Mouse (Mus musculus): Measurements from ENCODE around the gene Jazf1. TPM values are rescaled to one million over a fixed set of nuclear protein-coding genes. Genes with fewer than 3 reads are reported as not detected.

Jazf1 gene
- total and polyA plus RNA-seq, 2 experiments from 2014 or later: 35.2 to 56.1 TPM

DNA sequence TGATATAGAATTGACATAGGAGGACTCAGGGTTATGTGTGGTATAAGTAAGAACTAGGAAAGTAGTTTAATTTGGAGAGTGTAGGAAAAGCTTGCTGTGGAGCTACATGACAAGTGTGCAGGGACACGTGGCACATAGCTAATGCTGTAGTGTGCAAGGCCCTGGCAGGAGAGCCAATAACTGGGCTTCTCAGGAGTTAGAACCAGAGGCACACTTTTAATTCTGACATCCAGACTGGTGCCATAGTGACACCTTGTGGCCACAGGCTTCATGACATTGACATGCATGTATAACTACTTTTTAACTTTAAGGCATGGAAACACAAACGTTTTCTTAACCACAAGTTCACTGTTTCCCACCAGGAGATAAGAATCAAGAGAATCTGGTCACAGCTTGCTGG, 149.5 kb downstream of the Jazf1 start:
- Histone ChIP-seq H3K4me3 (ENCODE audit: low read length) (no peak overlapping the region), H3K4me2 (ENCODE audit: low read depth, low read length) (no peak overlapping the region), H3K27me3 (ENCODE audit: insufficient read depth, low read length) (no peaks in the 10 kb centered on the region), H3K36me3 (ENCODE audit: insufficient read depth, low read length) (no peaks in the 10 kb centered on the region), H3K4me1 (ENCODE audit: insufficient read depth, low read length) (no peaks in the 10 kb centered on the region), H3K27ac (no peak overlapping the region), H3K9ac (replicated peaks; ENCODE audit: low read length) (no peak overlapping the region), H3K9me3 (ENCODE audit: low read length) (no peaks in the 10 kb centered on the region)
- DNase-seq (ENCODE audit: low spot score) (peak; percentile 89), ATAC-seq (peak; percentile 82)
- 0% methylated on average over 2 of the region's 2 CpGs for WGBS
- peak; percentile 96 for TF ChIP-seq CTCF (IDR thresholded peaks at IDR 0.05; ENCODE audit: low read depth)

- H3K9ac ChIP-seq (replicated peaks; ENCODE audit: low read length): no peak overlapping the region
- no peaks in the 10 kb centered on the region for H3K36me3 ChIP-seq (ENCODE audit: insufficient read depth, low read length)
- ATAC-seq (no peak), DNase-seq (ENCODE audit: low spot score) (no peak)
- 93% methylated on average over 4 of the region's 4 CpGs for WGBS
- 0 out of 2 replicates have a peak, but pooled peaks cover 2% of the 10 kb centered on the region for H3K4me1 ChIP-seq (ENCODE audit: insufficient read depth, low read length)
- no peaks in the 10 kb centered on the region for H3K9me3 ChIP-seq (ENCODE audit: low read length)
- H3K4me2 ChIP-seq (ENCODE audit: low read depth, low read length): no peak overlapping the region
- no peaks in the 10 kb centered on the region for H3K27me3 ChIP-seq (ENCODE audit: insufficient read depth, low read length)
- TF ChIP-seq CTCF (IDR thresholded peaks at IDR 0.05; ENCODE audit: low read depth): no peak
- H3K4me3 ChIP-seq (ENCODE audit: low read length): no peak overlapping the region
- no peak overlapping the region for H3K27ac ChIP-seq
Observed at GRCm38 (mm10) chr6:52917471-52917870, 151.0 kb downstream of the Jazf1 start.

- H3K9me3 ChIP-seq (ENCODE audit: low read length): no peaks in the 10 kb centered on the region
- H3K27me3 ChIP-seq (ENCODE audit: insufficient read depth, low read length): no peaks in the 10 kb centered on the region
- ATAC-seq: no peak
- H3K27ac ChIP-seq: no peak overlapping the region
- 85% methylated on average over 3 of the region's 3 CpGs for WGBS
- no peak overlapping the region for H3K9ac ChIP-seq (replicated peaks; ENCODE audit: low read length)
- DNase-seq (ENCODE audit: low spot score): no peak
- no peak overlapping the region for H3K4me2 ChIP-seq (ENCODE audit: low read depth, low read length)
- no peaks in the 10 kb centered on the region for H3K36me3 ChIP-seq (ENCODE audit: insufficient read depth, low read length)
- no peak for TF ChIP-seq CTCF (IDR thresholded peaks at IDR 0.05; ENCODE audit: low read depth)
- H3K4me1 ChIP-seq (ENCODE audit: insufficient read depth, low read length): 0 out of 2 replicates have a peak, but pooled peaks cover 6% of the 10 kb centered on the region
- H3K4me3 ChIP-seq (ENCODE audit: low read length): no peak overlapping the region
Observed at GRCm38 (mm10) chr6:52916836-52917376, 151.5 kb downstream of the Jazf1 start.

DNA sequence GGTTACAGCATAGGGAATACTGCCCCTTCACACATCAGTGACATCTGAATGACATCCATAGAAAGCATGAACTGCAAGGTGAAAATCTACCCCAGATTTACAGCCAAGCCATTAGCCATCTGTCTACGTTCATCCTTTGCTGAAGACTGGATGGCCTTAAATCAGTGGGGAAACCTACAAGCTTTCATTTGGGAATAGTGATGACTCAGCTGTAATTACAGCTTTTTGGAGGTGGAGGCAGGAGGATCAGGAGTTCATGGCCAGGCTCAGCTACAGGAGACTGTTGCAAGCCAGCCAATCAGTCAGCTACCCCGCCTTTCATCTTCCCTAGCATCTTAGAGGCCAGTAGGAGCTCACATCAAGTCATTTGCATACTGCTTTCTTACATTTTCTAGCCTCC, 153.5 kb downstream of the Jazf1 start:
- no peak overlapping the region for H3K4me2 ChIP-seq (ENCODE audit: low read depth, low read length)
- no peak overlapping the region for H3K27ac ChIP-seq
- WGBS: 77% methylated on average over 2 of the region's 2 CpGs
- no peaks in the 10 kb centered on the region for H3K9me3 ChIP-seq (ENCODE audit: low read length)
- H3K4me1 ChIP-seq (ENCODE audit: insufficient read depth, low read length): 0 out of 2 replicates have a peak, but pooled peaks cover 6% of the 10 kb centered on the region
- H3K4me3 ChIP-seq (ENCODE audit: low read length): no peak overlapping the region
- ATAC-seq (no peak), DNase-seq (ENCODE audit: low spot score) (no peak)
- H3K36me3 ChIP-seq (ENCODE audit: insufficient read depth, low read length): no peaks in the 10 kb centered on the region
- H3K9ac ChIP-seq (replicated peaks; ENCODE audit: low read length): no peak overlapping the region
- no peak for TF ChIP-seq CTCF (IDR thresholded peaks at IDR 0.05; ENCODE audit: low read depth)
- no peaks in the 10 kb centered on the region for H3K27me3 ChIP-seq (ENCODE audit: insufficient read depth, low read length)

DNA sequence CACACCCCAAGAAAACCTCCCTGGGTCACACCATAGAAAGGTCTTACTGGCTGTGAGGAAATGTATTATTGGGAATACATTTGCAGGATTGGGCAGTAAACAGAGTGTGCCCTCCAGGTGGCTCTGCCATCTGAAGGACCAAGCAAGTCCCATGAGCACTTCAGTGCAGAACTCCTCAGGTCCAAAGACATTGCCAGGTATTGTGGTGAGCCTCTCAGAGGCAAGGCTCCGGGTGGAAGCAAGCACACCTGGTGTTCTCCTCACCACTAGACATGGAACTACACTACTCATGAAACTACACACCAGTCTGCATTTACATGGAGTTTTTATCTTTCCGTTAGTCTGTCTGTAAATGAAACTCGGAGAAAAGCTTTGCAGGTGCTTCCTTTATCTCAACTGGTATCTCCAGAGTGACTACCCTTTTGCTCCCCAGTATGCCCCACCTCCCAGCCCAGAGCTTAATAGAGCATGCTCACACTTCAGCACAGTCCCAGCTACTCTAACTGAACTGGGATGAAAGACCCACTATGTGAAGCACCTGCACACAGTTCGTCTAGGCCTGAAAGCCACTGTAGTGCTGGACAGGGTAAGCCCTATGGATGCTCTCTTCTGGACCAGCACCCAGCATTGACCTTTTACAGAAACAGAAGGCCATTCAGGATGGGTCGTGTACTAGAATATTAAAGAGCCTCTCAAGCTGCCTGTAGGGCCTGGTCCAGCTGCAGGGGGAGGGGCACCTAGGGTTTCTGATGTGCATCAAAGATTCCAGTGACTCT, 156.1 kb downstream of the Jazf1 start:
- Histone ChIP-seq H3K36me3 (ENCODE audit: insufficient read depth, low read length) (no peaks in the 10 kb centered on the region), H3K4me3 (ENCODE audit: low read length) (no peak overlapping the region), H3K9me3 (ENCODE audit: low read length) (no peaks in the 10 kb centered on the region), H3K4me2 (ENCODE audit: low read depth, low read length) (no peak overlapping the region), H3K27ac (no peak overlapping the region), H3K9ac (replicated peaks; ENCODE audit: low read length) (no peak overlapping the region), H3K27me3 (ENCODE audit: insufficient read depth, low read length) (no peaks in the 10 kb centered on the region), H3K4me1 (ENCODE audit: insufficient read depth, low read length) (0 out of 2 replicates have a peak, but pooled peaks cover 9% of the 10 kb centered on the region)
- 72% methylated on average over 5 of the region's 5 CpGs for WGBS
- TF ChIP-seq CTCF (IDR thresholded peaks at IDR 0.05; ENCODE audit: low read depth): no peak
- ATAC-seq: peak; percentile 47; the same call in 1 of the 2 replicates
- no peak for DNase-seq (ENCODE audit: low spot score)

DNA sequence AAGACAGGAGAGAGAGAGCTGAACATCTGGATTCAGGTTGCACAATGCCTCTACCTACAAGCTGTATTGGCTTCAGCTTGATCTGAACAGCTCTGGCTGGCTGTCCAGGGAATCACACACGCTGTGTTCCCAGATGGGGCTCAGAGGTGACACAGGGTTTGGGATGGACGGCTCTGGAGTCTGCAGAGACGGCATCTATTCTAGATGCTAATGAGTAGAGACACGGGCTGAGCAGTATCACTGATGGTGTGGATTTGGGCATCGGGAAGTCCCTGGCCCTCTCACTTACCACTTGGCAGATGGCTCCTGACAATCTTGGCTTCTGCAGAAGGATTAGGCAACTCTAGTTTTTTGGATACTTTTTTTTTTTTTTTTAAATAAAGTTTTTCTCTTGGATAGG, 161.6 kb downstream of the Jazf1 start:
- Histone ChIP-seq H3K9me3 (ENCODE audit: low read length) (no peaks in the 10 kb centered on the region), H3K4me2 (ENCODE audit: low read depth, low read length) (no peak overlapping the region), H3K27ac (no peak overlapping the region), H3K9ac (replicated peaks; ENCODE audit: low read length) (no peak overlapping the region), H3K27me3 (ENCODE audit: insufficient read depth, low read length) (no peaks in the 10 kb centered on the region), H3K4me3 (ENCODE audit: low read length) (no peak overlapping the region), H3K4me1 (ENCODE audit: insufficient read depth, low read length) (0 out of 2 replicates have a peak, but pooled peaks cover 3% of the 10 kb centered on the region), H3K36me3 (ENCODE audit: insufficient read depth, low read length) (no peaks in the 10 kb centered on the region)
- 60% methylated on average over 5 of the region's 5 CpGs for WGBS
- no peak for DNase-seq (ENCODE audit: low spot score)
- ATAC-seq: no peak
- TF ChIP-seq CTCF (IDR thresholded peaks at IDR 0.05; ENCODE audit: low read depth): no peak

DNA sequence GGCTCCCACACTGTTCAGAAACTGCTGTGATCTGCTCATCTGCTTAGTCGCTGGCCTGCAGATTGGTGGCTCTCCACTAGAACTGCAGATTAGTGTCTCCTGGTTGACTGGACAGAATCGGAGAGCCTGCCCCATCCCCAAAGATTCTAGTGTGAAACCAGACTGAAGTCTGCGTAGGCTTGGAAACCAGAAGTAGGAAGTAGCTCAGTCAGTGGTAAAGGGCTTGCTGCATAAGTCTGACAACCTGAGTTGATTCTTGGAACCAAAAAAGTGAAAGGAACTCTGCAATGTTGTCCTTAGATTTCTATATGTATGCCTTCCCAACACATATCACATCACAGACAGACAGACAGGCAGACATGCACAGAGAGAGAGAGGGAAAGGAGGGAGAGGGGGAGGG, 163.3 kb downstream of the Jazf1 start:
- no peak for DNase-seq (ENCODE audit: low spot score)
- H3K4me1 ChIP-seq (ENCODE audit: insufficient read depth, low read length): 0 out of 2 replicates have a peak, but pooled peaks cover 3% of the 10 kb centered on the region
- no peaks in the 10 kb centered on the region for H3K9me3 ChIP-seq (ENCODE audit: low read length)
- no peaks in the 10 kb centered on the region for H3K27me3 ChIP-seq (ENCODE audit: insufficient read depth, low read length)
- no peak for ATAC-seq
- no peaks in the 10 kb centered on the region for H3K36me3 ChIP-seq (ENCODE audit: insufficient read depth, low read length)
- no peak overlapping the region for H3K9ac ChIP-seq (replicated peaks; ENCODE audit: low read length)
- no peak overlapping the region for H3K4me2 ChIP-seq (ENCODE audit: low read depth, low read length)
- TF ChIP-seq CTCF (IDR thresholded peaks at IDR 0.05; ENCODE audit: low read depth): no peak
- WGBS: 83% methylated on average over 3 of the region's 3 CpGs
- no peak overlapping the region for H3K27ac ChIP-seq
- no peak overlapping the region for H3K4me3 ChIP-seq (ENCODE audit: low read length)
